Mouse (Mus musculus) heart, embryonic 12.5 days (tissue): Measurements from ENCODE around the gene Gkap1. TPM values are rescaled to one million over a fixed set of nuclear protein-coding genes. Genes with fewer than 3 reads are reported as not detected.

Source experiments
- ATAC-seq: fragments of 200-750 bp; cut with Nextera tagmentation; 2 replicates; pipeline ENCODE4 v1.8.0; 2017; ENCODE audit warnings: moderate TSS enrichment, moderate library complexity; ENCODE audit not compliant: insufficient number of reproducible peaks, low FRiP score
- H3K27ac ChIP-seq: fragments of 300-500 bp; sonication (generic); 2 replicates; pipeline ENCODE4 v1.5.1; 2016; ENCODE audit warnings: mild to moderate bottlenecking, moderate library complexity; ENCODE audit not compliant: poor library complexity, severe bottlenecking
- H3K27me3 ChIP-seq: fragments of 300-500 bp; sonication (generic); replicated peaks from 2 replicates; pipeline ENCODE4 v1.6.1; 2016; ENCODE audit warnings: mild to moderate bottlenecking, moderate library complexity
- H3K36me3 ChIP-seq: fragments of 300-500 bp; sonication (generic); 2 replicates; pipeline ENCODE4 v1.6.1; 2016; ENCODE audit warnings: mild to moderate bottlenecking, moderate library complexity
- H3K4me1 ChIP-seq: fragments of 300-500 bp; sonication (generic); replicated peaks from 2 replicates; pipeline ENCODE4 v1.6.1; 2016; ENCODE audit warnings: mild to moderate bottlenecking
- H3K4me2 ChIP-seq: fragments of 300-500 bp; sonication (generic); 2 replicates; pipeline ENCODE4 v1.6.1; 2016; ENCODE audit warnings: mild to moderate bottlenecking, moderate library complexity
- H3K4me3 ChIP-seq: fragments of 300-500 bp; sonication (generic); 2 replicates; pipeline ENCODE4 v1.5.1; 2016; ENCODE audit warnings: mild to moderate bottlenecking
- H3K9ac ChIP-seq: fragments of 300-500 bp; sonication (generic); 2 replicates; pipeline ENCODE4 v1.6.1; 2016; ENCODE audit warnings: mild to moderate bottlenecking, moderate library complexity
- H3K9me3 ChIP-seq: fragments of 300-500 bp; sonication (generic); replicated peaks from 2 replicates; pipeline ENCODE4 v1.6.1; 2016; ENCODE audit warnings: mild to moderate bottlenecking, moderate library complexity
- WGBS: fragments of 180-500 bp; shearing (Covaris S2); methylation state at CpG from one replicate; pipeline ENCODE4 v1.1.7; 2016; 5-methylcytosine and 5-hydroxymethylcytosine counted together
- microRNA-seq: library from miRNA; unstranded; fragments of <30 nt; microRNA quantifications from one replicate; pipeline ENCODE4, GENCODE M21; 2017
- polyA plus RNA-seq: library from polyadenylated mRNA; unstranded; fragments of >200 nt; fragmentation: Nextera tagmentation; extraction: Ambion mirVana; gene quantifications from 2 replicates; pipeline ENCODE4 v1.2.1, GENCODE M21; 2016

Gkap1 gene
- polyA plus RNA-seq, 1 experiment from 2014 or later: 25.4 TPM

DNA sequence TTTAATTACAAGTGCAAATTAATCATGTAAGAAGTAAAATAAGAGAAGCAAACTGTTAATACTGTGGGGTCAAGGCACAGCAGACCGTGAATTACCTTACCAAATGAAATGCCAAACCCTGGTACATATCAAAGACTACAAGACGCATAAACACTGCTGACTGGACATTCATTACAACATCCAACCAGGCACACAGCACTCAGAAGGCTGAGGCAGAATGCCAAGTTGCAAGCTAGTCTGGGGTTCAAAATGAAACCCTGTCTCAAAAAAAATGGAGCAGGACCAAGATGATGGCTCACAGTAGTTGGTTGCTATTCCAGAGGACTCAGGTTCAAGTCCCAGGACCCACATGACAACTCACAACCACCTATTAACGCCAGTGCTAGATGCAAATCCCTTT is 91.4 kb downstream of the Gkap1 start:
- WGBS: 86% methylated on average over 3 of the region's 3 CpGs

More for the DNA sequence above, 91.4 kb downstream of the Gkap1 start:
- no peak overlapping the region for H3K9ac ChIP-seq
- H3K36me3 ChIP-seq: peaks cover 45% of the 10 kb centered on the region
- no peaks in the 10 kb centered on the region for H3K27me3 ChIP-seq
- H3K9me3 ChIP-seq: no peaks in the 10 kb centered on the region
- H3K4me2 ChIP-seq: no peak overlapping the region
- H3K4me1 ChIP-seq: 0 out of 2 replicates have a peak, but pooled peaks cover 3% of the 10 kb centered on the region
- H3K4me3 ChIP-seq: no peak overlapping the region
- H3K27ac ChIP-seq: no peak overlapping the region
- ATAC-seq: no peak

Small RNA genes within 50 kb of the gene (microRNA-seq; reads per million reads assigned to microRNA genes)
- not detected for gene Mir6369

Other genes starting within 250 kb of the Gkap1 start
- gene Klhl3, start 162.1 kb downstream of the Gkap1 start, polyA plus RNA-seq: 4.4 and 4.5 TPM in 2 replicates
- 21.6 and 21.8 TPM in 2 replicates for gene Hnrnpa0, start 147.1 kb downstream of the Gkap1 start, polyA plus RNA-seq
- gene Idnk, start 118.0 kb downstream of the Gkap1 start, polyA plus RNA-seq: 25.4 and 28.9 TPM in 2 replicates
- 104 and 108 TPM in 2 replicates for gene Ubqln1, start 60.0 kb downstream of the Gkap1 start, polyA plus RNA-seq
- gene Kif27, start 83.4 kb upstream of the Gkap1 start, polyA plus RNA-seq: 0.40 and 0.41 TPM in 2 replicates
- gene 2210016F16Rik, start 109.5 kb upstream of the Gkap1 start, polyA plus RNA-seq: 27.9 and 30.5 TPM in 2 replicates
- 20.7 and 23.1 TPM in 2 replicates for gene Rmi1, start 126.5 kb upstream of the Gkap1 start, polyA plus RNA-seq
- gene Hnrnpk, start 127.6 kb upstream of the Gkap1 start, polyA plus RNA-seq: 1,144 and 1,169 TPM in 2 replicates